Mouse (Mus musculus): ENCODE measurements around the gene Cdc16.

DNA sequence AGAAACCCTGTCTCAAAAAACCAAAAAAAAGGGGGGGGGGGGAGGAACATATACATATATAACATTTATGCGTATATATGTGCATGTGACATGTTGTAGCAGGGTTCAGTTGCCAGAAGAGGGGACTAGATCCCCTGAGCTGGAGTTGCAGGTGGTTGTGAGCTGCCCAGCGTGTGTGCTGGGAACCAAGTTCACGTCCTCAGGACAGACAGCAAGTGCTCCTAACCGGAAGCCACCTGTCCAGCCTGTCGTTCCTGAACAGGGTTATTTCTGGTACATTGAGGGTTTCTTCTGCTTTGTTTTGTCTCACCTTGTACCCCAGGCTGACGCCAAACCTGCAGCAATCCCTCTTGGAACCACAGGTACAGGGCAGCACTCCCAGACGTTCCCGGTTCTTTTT lies 32.1 kb downstream of the Cdc16 start:
- TF ChIP-seq KAT2A (conservative IDR thresholded peaks at IDR 0.05; ENCODE audit: low read depth, low read length) (no peak), CTCF (IDR thresholded peaks at IDR 0.05 in 2 of 3, conservative IDR thresholded peaks at IDR 0.05 in 1 of 3; ENCODE audit: control insufficient read depth in 1 of 3, insufficient read depth in 1 of 3, low read depth in 2 of 3, low read length in 3 of 3, poor library complexity in 1 of 3, severe bottlenecking in 1 of 3) (no peak), SMC3 (IDR thresholded peaks at IDR 0.05; ENCODE audit: low read depth, low read length) (no peak), MAZ (IDR thresholded peaks at IDR 0.05; ENCODE audit: low read depth, low read length) (no peak), E2F4 (IDR thresholded peaks at IDR 0.05; ENCODE audit: borderline replicate concordance, low read depth, low read length) (no peak), USF1 (IDR thresholded peaks at IDR 0.05; ENCODE audit: low read depth, low read length) (no peak), ZC3H11A (IDR thresholded peaks at IDR 0.05; ENCODE audit: low read depth, low read length) (no peak), CHD2 (IDR thresholded peaks at IDR 0.05; ENCODE audit: low read length) (no peak), POLR2A (IDR thresholded peaks at IDR 0.05; ENCODE audit: control insufficient read depth in 1 of 2, insufficient read depth in 1 of 2, low read depth in 1 of 2, low read length in 2 of 2, poor library complexity in 1 of 2) (no peak), TAL1 (IDR thresholded peaks at IDR 0.05; ENCODE audit: low read length) (no peak), NRF1 (IDR thresholded peaks at IDR 0.05; ENCODE audit: insufficient read depth, low read depth, low read length, poor library complexity, severe bottlenecking) (no peak)

All from MEL (cell line).